Mouse (Mus musculus) inflammation-experienced regulatory T-cells (primary cell): ENCODE results near the gene Rhbdd2. TPM values are rescaled to one million over a fixed set of nuclear protein-coding genes. Genes with fewer than 3 reads are reported as not detected.

ENCODE experiments used
- polyA plus RNA-seq, 2 experiments: library from polyadenylated mRNA; unstranded; fragments of 100-300 nt; shearing (Covaris generic); gene quantifications; one replicate each; pipeline ENCODE4 v1.2.1; 2017

The Rhbdd2 gene
- polyA plus RNA-seq, result 10 to 100 TPM; 31.9 to 38.6 TPM

GRCm38 (mm10) chr5:135632117-135632796, at the start of gene Rhbdd2:
TSS of gene Rhbdd2 (plus strand) at chr5:135632618.

GRCm38 (mm10) chr5:135669741-135670275, 37.4 kb downstream of the Rhbdd2 start, which contains the start of gene Por:
TSS of gene Por (plus strand) at chr5:135670033.

Other genes starting within 250 kb of the Rhbdd2 start
- gene Pom121, start 238.1 kb upstream of the Rhbdd2 start, polyA plus RNA-seq, result 10 to 100 TPM; 29.2 to 36.8 TPM
- 1 to 10 TPM; 4.5 to 7.1 TPM for gene Hip1, start 87.5 kb upstream of the Rhbdd2 start, polyA plus RNA-seq
- not detected for gene Ccl26, start 69.0 kb upstream of the Rhbdd2 start, polyA plus RNA-seq
- gene Ccl24, start 59.6 kb upstream of the Rhbdd2 start, polyA plus RNA-seq, result 1 to 10 TPM in 1 of 2 experiments, under 1 TPM in 1; 0.24 to 1.3 TPM
- gene Por, start 37.4 kb downstream of the Rhbdd2 start, polyA plus RNA-seq, result 10 to 100 TPM; 58.6 to 83.6 TPM
- 10 to 100 TPM; 51.5 to 60.2 TPM for gene Tmem120a, start 111.8 kb downstream of the Rhbdd2 start, polyA plus RNA-seq
- under 1 TPM; 0.24 to 0.71 TPM for gene Styxl1, start 145.8 kb downstream of the Rhbdd2 start, polyA plus RNA-seq
- gene Mdh2, start 145.9 kb downstream of the Rhbdd2 start, polyA plus RNA-seq, result 100 to 1,000 TPM; 416 to 446 TPM
- gene Srrm3, start 174.3 kb downstream of the Rhbdd2 start, polyA plus RNA-seq, result 1 to 10 TPM in 1 of 2 experiments, under 1 TPM in 1; 0.69 to 1.4 TPM